Mouse (Mus musculus) right cerebral cortex, postnatal 14 days (tissue): Measurements from ENCODE around the gene Gm9268.
"Not testable (repeated sequence)": the region's sequence is repeated elsewhere in the genome, so short reads cannot be mapped to it uniquely, and the experiment has no call there.

Experiments used
- DNase-seq: peaks from one replicate; pipeline ENCODE4 v3.0.0; 2022

Gene Gm9268

DNA sequence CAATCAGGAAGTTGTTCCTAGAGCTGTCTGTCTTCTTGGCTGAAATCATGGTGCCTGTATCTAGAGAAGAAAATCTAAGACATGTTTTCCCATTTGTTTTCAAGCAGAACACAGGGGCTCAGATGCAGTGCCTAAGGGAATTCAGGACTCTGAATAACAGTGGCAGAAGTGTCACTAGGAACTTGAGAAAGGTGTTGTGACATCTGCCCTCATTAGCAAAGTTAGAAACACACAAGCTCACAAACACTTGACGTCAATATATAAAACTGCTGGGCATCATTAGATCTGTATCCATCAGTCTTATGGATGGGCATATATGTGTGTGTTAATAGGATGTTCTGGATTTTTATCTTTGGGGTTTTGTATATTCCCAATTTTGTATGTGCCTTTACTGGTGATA, at the start of gene Gm9268:
Gene Gm9268, plus strand, starts transcription at position 301 of the 400 bp plus-strand sequence.
- not testable (repeated sequence) for DNase-seq

- DNase-seq, result no peak
Observed at GRCm38 (mm10) chr7:42980098-42980497, 38.5 kb upstream of the Gm9268 start.

DNA sequence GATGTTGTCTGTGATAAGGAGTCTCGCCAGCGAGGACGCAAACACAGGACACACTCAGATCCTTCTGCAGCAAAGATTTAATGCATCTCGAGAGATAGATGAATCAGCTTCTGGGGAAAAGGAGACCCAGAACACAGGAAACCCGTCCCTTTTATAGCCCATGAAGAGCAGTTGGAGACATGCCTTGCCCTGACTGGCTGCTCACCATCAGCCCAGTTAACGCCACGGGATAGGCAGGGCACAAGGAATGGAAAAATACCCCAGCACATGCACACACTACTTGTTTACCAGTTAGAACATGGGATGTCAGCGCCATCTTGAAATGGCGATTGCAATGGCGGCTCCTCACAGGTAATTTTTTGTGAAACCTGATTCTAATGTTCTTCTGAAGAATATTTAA, 37.8 kb upstream of the Gm9268 start:
- no peak for DNase-seq

GRCm38 (mm10) chr7:43077831-43078230, 59.3 kb downstream of the Gm9268 start:
- DNase-seq, result no peak
